Mouse (Mus musculus): Measurements from ENCODE around the gene Dock3.
A peak's percentile ranks its signal among the peaks of the same experiment; 100 is the strongest.

The Dock3 gene

GRCm38 (mm10) chr9:107231539-107232139 is at the start of gene Dock3:
Gene Dock3 (minus strand): TSS chr9:107231909.
- peak in 1 of 2 experiments; percentile 36 for DNase-seq (ENCODE audit: low spot score in 2 of 2)

DNA sequence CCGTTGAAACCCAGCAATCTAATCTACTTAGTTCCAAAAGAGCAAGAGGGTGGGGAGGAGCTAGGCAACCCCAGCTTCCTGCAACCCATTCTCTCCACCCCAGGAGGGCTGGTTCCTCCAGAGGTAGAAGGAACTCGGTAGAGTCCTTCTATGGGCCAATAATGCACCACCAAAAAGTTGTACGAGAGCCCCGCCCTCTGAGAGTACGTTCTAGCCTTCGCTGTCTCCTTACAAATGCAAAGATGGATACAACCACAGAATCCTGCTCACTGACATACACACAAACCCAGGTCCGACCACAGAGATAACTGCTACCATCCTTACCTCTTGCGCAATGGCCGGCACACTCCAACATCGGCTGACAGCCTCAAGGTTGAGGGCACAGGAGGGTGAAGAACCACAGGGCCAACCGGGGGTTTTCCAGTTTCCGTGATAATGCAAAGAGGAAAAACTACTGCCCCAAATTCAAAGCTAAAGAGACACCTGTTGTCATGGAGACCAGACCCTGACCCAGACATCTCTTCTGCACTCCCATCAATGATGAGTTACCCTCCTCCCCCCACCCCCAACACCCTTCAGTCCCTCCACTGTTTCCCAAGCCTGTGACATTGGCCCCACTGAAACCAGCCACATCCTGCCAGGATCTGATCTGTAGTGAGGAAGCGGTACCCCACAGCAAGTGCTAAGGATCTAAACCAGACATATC is 48.8 kb upstream of the Dock3 start:
- DNase-seq (ENCODE audit: low spot score in 2 of 2): peak; percentile 22 to 28

GRCm38 (mm10) chr9:107279378-107280321 is 47.9 kb upstream of the Dock3 start:
- peak in 1 of 2 experiments; percentile 19 for DNase-seq (ENCODE audit: low spot score in 2 of 2)

GRCm38 (mm10) chr9:107278527-107279377 is 47.0 kb upstream of the Dock3 start:
- no peak for DNase-seq (ENCODE audit: low spot score in 2 of 2)

GRCm38 (mm10) chr9:107278126-107278525 is 46.4 kb upstream of the Dock3 start:
- no peak for DNase-seq (ENCODE audit: low spot score in 2 of 2)

- DNase-seq (ENCODE audit: low spot score in 2 of 2): no peak
These were observed 45.9 kb upstream of the Dock3 start for GRCm38 (mm10) chr9:107277603-107278002.

- no peak for DNase-seq (ENCODE audit: low spot score in 2 of 2)
These were observed 44.0 kb upstream of the Dock3 start for GRCm38 (mm10) chr9:107275710-107276109.

GRCm38 (mm10) chr9:107274751-107275150 is 43.0 kb upstream of the Dock3 start:
- DNase-seq (ENCODE audit: low spot score in 2 of 2): no peak

DNA sequence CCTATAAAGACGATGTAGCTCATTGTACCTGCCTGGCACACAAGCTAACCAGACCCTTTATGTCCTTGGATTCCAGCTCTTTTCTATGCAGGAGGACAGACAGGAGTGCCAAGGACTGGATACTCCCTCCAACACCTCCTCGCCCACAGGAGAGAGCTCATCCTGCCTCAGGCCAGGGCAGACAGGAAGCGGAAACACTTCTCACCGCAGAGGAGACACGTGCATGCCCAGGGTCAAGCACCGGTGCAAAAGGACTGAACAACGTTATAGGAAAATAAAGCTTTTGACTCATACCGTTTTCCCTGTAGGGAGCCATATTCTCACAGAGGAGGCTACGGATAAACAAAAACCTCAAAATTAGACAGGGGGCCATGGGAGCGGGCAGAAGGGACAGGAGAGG is 41.5 kb upstream of the Dock3 start:
- DNase-seq (ENCODE audit: low spot score in 2 of 2): no peak

- DNase-seq (ENCODE audit: low spot score in 2 of 2): no peak
These were observed 40.6 kb upstream of the Dock3 start for GRCm38 (mm10) chr9:107272284-107272683.

GRCm38 (mm10) chr9:107271177-107271938 is 39.6 kb upstream of the Dock3 start:
- DNase-seq (ENCODE audit: low spot score in 2 of 2): no peak

DNA sequence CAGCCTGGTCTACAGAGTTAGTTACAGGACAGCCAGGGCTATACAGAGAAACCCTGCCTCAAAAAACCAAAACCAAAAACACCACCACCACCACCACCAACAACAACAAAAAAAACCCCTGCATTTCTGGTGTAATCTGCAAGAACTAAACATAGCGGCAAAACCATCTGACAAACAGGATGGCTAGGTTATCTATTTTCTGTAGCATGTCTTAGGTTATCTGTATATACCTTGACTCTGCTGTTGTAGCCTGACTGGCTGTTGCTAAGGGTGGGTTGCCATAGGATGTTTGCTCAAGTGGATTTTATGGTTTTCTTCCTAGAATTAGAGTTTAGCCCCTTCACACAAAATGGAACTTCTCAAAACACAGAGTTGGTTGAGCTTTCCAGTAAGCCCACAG is 38.1 kb upstream of the Dock3 start:
- no peak for DNase-seq (ENCODE audit: low spot score in 2 of 2)

GRCm38 (mm10) chr9:107267721-107268402 is 36.2 kb upstream of the Dock3 start:
- no peak for DNase-seq (ENCODE audit: low spot score in 2 of 2)

- DNase-seq (ENCODE audit: low spot score in 2 of 2): no peak
These were observed 35.3 kb upstream of the Dock3 start for GRCm38 (mm10) chr9:107267028-107267427.

DNA sequence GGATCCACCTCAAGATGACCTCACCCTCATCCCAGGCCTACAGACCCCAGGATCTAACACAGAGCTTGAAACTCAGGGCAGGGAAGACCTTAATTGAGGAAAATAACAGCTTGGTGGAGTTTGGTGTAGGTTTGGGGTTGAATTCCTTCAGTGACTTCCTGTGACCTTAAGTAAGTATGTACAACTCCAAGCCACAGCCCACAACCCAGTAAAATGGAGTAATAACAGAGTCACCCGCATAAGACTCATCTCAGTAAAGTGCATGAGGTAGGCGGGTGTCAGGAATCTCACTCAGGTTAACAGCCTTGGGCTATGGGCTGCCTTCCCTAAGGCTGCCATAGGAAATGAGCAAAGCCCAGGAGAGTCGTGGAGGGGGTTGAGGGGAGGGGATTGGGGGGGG is 33.0 kb upstream of the Dock3 start:
- DNase-seq (ENCODE audit: low spot score in 2 of 2): no peak

- DNase-seq (ENCODE audit: low spot score in 2 of 2): no peak
These were observed 32.2 kb upstream of the Dock3 start for GRCm38 (mm10) chr9:107263912-107264311.

GRCm38 (mm10) chr9:107262375-107262774 is 30.7 kb upstream of the Dock3 start:
- DNase-seq (ENCODE audit: low spot score in 2 of 2): no peak

GRCm38 (mm10) chr9:107261792-107262191 is 30.1 kb upstream of the Dock3 start:
- DNase-seq (ENCODE audit: low spot score in 2 of 2): no peak

- DNase-seq (ENCODE audit: low spot score in 2 of 2): no peak
These were observed 29.1 kb upstream of the Dock3 start for GRCm38 (mm10) chr9:107260836-107261235.

DNA sequence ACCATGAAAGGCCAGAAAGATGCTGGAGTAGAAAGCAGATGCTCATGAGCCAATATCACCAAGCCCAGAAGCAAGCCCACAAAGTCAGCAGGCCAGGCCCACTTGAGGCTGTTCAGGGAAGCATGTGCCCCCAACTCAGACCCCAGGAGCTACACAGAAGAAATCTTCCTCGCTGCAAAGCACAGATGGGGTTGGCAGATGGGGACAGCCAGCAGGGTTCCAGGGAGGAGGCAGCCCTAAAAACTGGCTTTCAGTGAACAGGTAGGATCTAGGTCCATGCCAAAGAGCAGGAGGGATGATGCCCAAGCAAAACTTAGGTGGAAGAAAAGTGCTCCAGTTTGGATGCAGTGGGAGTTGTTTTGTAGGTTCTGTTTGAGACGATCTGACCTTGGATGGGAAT is 28.7 kb upstream of the Dock3 start:
- DNase-seq (ENCODE audit: low spot score in 2 of 2): no peak
